ENCODE assay signal across 8 mouse cellular contexts in the genomic region with DNA sequence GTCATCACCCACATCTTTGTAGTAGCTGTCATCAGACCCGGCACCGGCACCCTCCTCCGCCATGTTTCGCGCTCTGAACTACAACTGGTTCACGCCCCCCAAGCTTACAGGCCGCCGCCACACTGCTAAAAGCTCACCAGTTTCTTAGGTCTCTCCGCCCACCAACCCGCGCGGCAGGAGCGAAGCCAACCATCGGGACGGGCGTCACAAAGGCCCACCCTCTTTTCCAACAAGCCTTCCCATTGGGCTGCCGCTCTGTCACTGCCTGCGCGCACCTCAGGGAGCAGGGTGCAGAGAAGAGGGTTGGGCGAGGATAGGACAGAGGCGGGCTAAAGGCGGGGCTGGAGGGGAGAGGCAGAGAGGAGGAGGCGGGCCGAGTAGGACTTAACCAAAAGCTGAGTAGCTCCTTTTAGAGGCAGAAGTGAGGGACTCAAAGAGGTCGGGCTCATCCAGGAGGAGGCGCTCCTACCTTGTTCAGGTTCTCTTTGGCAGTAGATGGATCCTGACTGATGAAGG. TPM values are rescaled to one million over a fixed set of nuclear protein-coding genes. Genes with fewer than 3 reads are reported as not detected.
DNase-seq lines count a peak whose midpoint lies in the region; ATAC-seq lines count a peak whose summit lies in the region.

A gene (minus strand): TSS at position 168 of the 516 bp plus-strand sequence.

- H3K9me3 ChIP-seq in intestine, embryonic 14.5 days (ENCODE audit: control insufficient read depth, low read length): no peaks in the 10 kb centered on the region

- intact Hi-C loops in left cerebral cortex, postnatal 14 days (cut with DNase I): no loop called here

- peak within 1 kb of the TSS; percentile 47 for H3K9ac ChIP-seq in intestine, embryonic 14.5 days (ENCODE audit: low read length)

- DNase-seq in adrenal gland, adult 18-20 months (ENCODE audit: low spot score in 2 of 2): peak; percentile 71 to 72
- peak; percentile 92 for DNase-seq in embryo, embryonic 11 days
- peak; percentile 94 for DNase-seq in gastrocnemius, postnatal 25 days
- peak; percentile 85 for DNase-seq in intestine, embryonic 14.5 days (ENCODE audit: low spot score)
- peak; percentile 89 to 94 for DNase-seq in left cerebral cortex, postnatal 14 days (ENCODE audit: low spot score in 2 of 2)
- DNase-seq in mesoderm, embryonic 11.5 days (ENCODE audit: low read depth, low spot score): peak; percentile 94
- DNase-seq in right cerebral cortex, postnatal 36 days (ENCODE audit: low spot score in 2 of 2): peak; percentile 90 to 93
- DNase-seq in yolk sac, embryonic 10.5 days (ENCODE audit: low spot score): peak; percentile 96

- no peaks in the 10 kb centered on the region for H3K4me1 ChIP-seq in intestine, embryonic 14.5 days (replicated peaks; ENCODE audit: control insufficient read depth, insufficient read depth, low read length)

- H3K36me3 ChIP-seq in intestine, embryonic 14.5 days (ENCODE audit: control insufficient read depth, insufficient read depth, low read length): no peaks in the 10 kb centered on the region

- H3K27me3 ChIP-seq in intestine, embryonic 14.5 days (replicated peaks; ENCODE audit: control insufficient read depth, insufficient read depth, low read length): 0 out of 2 replicates have a peak, but pooled peaks cover 1% of the 10 kb centered on the region

- ATAC-seq in intestine, embryonic 14.5 days (replicated peaks; ENCODE audit: low FRiP score, low TSS enrichment, low read depth): peak; percentile 100

- peak within 1 kb of the TSS; percentile 49 for H3K4me3 ChIP-seq in intestine, embryonic 14.5 days (ENCODE audit: low read depth, low read length)

- H3K27ac ChIP-seq in intestine, embryonic 14.5 days (ENCODE audit: low read depth): no peak within 1 kb of the TSS

- peak within 1 kb of the TSS; percentile 56 for H3K4me2 ChIP-seq in intestine, embryonic 14.5 days (ENCODE audit: low read length)

- 23% methylated on average over 26 of the region's 26 CpGs for WGBS in intestine, embryonic 14.5 days

RNA-seq across cellular contexts. Expression of the gene that starts here (rescaled TPM):
- total RNA-seq in adrenal gland, adult 18-20 months (2021): 10 to 100 TPM; 20.7 to 27.4 TPM
- 10 to 100 TPM in 1 of 2 experiments, 1 to 10 TPM in 1; 9.8 to 13.3 TPM for total RNA-seq in gastrocnemius, postnatal 25 days (2021)
- polyA plus RNA-seq in intestine, embryonic 14.5 days (2014; fragmentation: Nextera tagmentation; extraction: Ambion mirVana): 58.2 and 59.4 TPM in 2 replicates
- total RNA-seq in left cerebral cortex, postnatal 14 days (2021): 1 to 10 TPM; 8.6 TPM
